Mouse (Mus musculus) midbrain, postnatal 0 days (tissue): Measurements from ENCODE around the gene Tff3. TPM values are rescaled to one million over a fixed set of nuclear protein-coding genes. Genes with fewer than 3 reads are reported as not detected.

Experiments
- ATAC-seq: fragments of 200-750 bp; cut with Nextera tagmentation; 2 replicates; pipeline ENCODE4 v1.8.0; 2017; ENCODE audit warnings: moderate number of reproducible peaks, mild to moderate bottlenecking, moderate TSS enrichment, moderate library complexity; ENCODE audit not compliant: low FRiP score
- DNase-seq: peaks from one replicate; pipeline ENCODE4 v3.0.0-alpha.2; 2015; ENCODE audit warnings: low spot score
- H3K27ac ChIP-seq: fragments of 300-500 bp; sonication (generic); 2 replicates; pipeline ENCODE4 v1.5.1; 2014; ENCODE audit warnings: low read depth, mild to moderate bottlenecking, low read length, mixed read lengths
- H3K27me3 ChIP-seq: fragments of 300-500 bp; sonication (generic); 2 replicates; pipeline ENCODE4 v1.6.1; 2014; ENCODE audit warnings: low read length, control low read depth, mixed read lengths; ENCODE audit not compliant: insufficient read depth
- H3K36me3 ChIP-seq: fragments of 300-500 bp; sonication (generic); 2 replicates; pipeline ENCODE4 v1.6.1; 2014; ENCODE audit warnings: low read length, control low read depth, mixed read lengths; ENCODE audit not compliant: insufficient read depth
- H3K4me1 ChIP-seq: fragments of 300-500 bp; sonication (generic); 2 replicates; pipeline ENCODE4 v1.6.1; 2014; ENCODE audit warnings: mild to moderate bottlenecking, control low read depth, antibody characterized with exemption, low read length, mixed read lengths; ENCODE audit not compliant: insufficient read depth
- H3K4me2 ChIP-seq: fragments of 300-500 bp; sonication (generic); 2 replicates; pipeline ENCODE4 v1.6.1; 2014; ENCODE audit warnings: low read depth, mild to moderate bottlenecking, low read length, mixed read lengths; ENCODE audit not compliant: poor library complexity, severe bottlenecking
- H3K4me3 ChIP-seq: fragments of 300-500 bp; sonication (generic); 2 replicates; pipeline ENCODE4 v1.5.1; 2014; ENCODE audit warnings: low read depth, mild to moderate bottlenecking, low read length, moderate library complexity
- H3K9ac ChIP-seq: fragments of 300-500 bp; sonication (generic); replicated peaks from 2 replicates; pipeline ENCODE4 v1.6.1; 2014; ENCODE audit warnings: mild to moderate bottlenecking, low read length, moderate library complexity, mixed read lengths; ENCODE audit not compliant: poor library complexity, severe bottlenecking
- H3K9me3 ChIP-seq: fragments of 300-500 bp; sonication (generic); 2 replicates; pipeline ENCODE4 v1.6.1; 2016; ENCODE audit warnings: low read length, control low read depth
- CTCF ChIP-seq: IDR thresholded peaks from 2 replicates; pipeline ENCODE4 v1.5.1; 2016; ENCODE audit warnings: antibody characterized with exemption, mild to moderate bottlenecking
- WGBS: fragments of 180-500 bp; shearing (Covaris S2); extraction: QIAGEN DNeasy Blood & Tissue Kit; methylation state at CpG from one replicate; pipeline ENCODE4 v1.1.7; 2014; 5-methylcytosine and 5-hydroxymethylcytosine counted together
- polyA plus RNA-seq: library from polyadenylated mRNA; unstranded; fragments of >200 nt; fragmentation: Nextera tagmentation; extraction: Ambion mirVana; gene quantifications from 2 replicates; pipeline ENCODE4 v1.2.1, GENCODE M21; 2015
- total RNA-seq: library from RNA; depleted of rRNA; stranded (reverse); fragments of >200 nt; gene quantifications from 2 replicates; pipeline ENCODE4 v1.2.3, GENCODE M21; 2014

Tff3 gene
- total and polyA plus RNA-seq, 2 experiments from 2014 or later = 0.83 TPM; not detected in 1

DNA sequence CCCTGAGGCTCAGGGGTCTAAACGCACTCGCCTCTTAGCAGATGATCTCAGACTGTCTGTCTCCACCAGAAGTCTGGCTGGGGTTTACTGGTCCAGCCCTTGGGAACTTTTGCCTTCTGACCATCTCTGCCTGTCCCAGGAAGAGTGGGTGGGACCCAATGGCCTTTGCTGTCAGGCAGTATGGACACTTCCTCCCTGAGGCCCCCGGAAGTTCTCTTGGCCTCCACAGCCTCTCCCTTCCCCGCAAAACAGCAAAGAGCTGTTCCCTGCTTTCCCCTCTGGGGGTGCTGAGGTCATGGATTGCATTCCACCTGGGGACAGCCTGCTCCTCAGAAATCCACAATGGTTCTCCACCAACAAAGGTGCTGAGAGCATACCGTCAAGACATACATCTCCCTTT lies 40.7 kb downstream of the Tff3 start:
- Histone ChIP-seq H3K27ac (no peak overlapping the region), H3K4me3 (no peak overlapping the region), H3K9me3 (no peaks in the 10 kb centered on the region), H3K27me3 (no peaks in the 10 kb centered on the region), H3K4me2 (no peak overlapping the region), H3K36me3 (no peaks in the 10 kb centered on the region; the same call in 1 of the 2 replicates), H3K9ac (no peak overlapping the region), H3K4me1 (peaks cover 21% of the 10 kb centered on the region; the same call in 1 of the 2 replicates)
- ATAC-seq (no peak), DNase-seq (no peak)
- 61% methylated on average over 5 of the region's 5 CpGs for WGBS
- no peak; the same call in 1 of the 2 replicates for TF ChIP-seq CTCF

GRCm38 (mm10) chr17:31086196-31086595 lies 43.2 kb downstream of the Tff3 start:
- Histone ChIP-seq H3K4me1 (peaks cover 20% of the 10 kb centered on the region; the same call in 1 of the 2 replicates), H3K4me3 (no peak overlapping the region), H3K36me3 (no peaks in the 10 kb centered on the region), H3K27ac (no peak overlapping the region), H3K27me3 (no peaks in the 10 kb centered on the region), H3K4me2 (no peak overlapping the region), H3K9me3 (no peaks in the 10 kb centered on the region), H3K9ac (no peak overlapping the region)
- 83% methylated on average over 7 of the region's 7 CpGs for WGBS
- ATAC-seq (no peak), DNase-seq (peak; percentile 65)
- TF ChIP-seq CTCF = no peak

GRCm38 (mm10) chr17:31085519-31085918 lies 43.9 kb downstream of the Tff3 start:
- no peak overlapping the region for H3K27ac ChIP-seq
- H3K9ac ChIP-seq = no peak overlapping the region
- no peaks in the 10 kb centered on the region for H3K27me3 ChIP-seq
- WGBS = 99% methylated on average over 3 of the region's 3 CpGs
- ATAC-seq (no peak), DNase-seq (no peak)
- no peaks in the 10 kb centered on the region for H3K36me3 ChIP-seq
- no peak for TF ChIP-seq CTCF
- H3K4me2 ChIP-seq = no peak overlapping the region
- H3K9me3 ChIP-seq = no peaks in the 10 kb centered on the region
- peaks cover 16% of the 10 kb centered on the region; the same call in 1 of the 2 replicates for H3K4me1 ChIP-seq
- H3K4me3 ChIP-seq = no peak overlapping the region

DNA sequence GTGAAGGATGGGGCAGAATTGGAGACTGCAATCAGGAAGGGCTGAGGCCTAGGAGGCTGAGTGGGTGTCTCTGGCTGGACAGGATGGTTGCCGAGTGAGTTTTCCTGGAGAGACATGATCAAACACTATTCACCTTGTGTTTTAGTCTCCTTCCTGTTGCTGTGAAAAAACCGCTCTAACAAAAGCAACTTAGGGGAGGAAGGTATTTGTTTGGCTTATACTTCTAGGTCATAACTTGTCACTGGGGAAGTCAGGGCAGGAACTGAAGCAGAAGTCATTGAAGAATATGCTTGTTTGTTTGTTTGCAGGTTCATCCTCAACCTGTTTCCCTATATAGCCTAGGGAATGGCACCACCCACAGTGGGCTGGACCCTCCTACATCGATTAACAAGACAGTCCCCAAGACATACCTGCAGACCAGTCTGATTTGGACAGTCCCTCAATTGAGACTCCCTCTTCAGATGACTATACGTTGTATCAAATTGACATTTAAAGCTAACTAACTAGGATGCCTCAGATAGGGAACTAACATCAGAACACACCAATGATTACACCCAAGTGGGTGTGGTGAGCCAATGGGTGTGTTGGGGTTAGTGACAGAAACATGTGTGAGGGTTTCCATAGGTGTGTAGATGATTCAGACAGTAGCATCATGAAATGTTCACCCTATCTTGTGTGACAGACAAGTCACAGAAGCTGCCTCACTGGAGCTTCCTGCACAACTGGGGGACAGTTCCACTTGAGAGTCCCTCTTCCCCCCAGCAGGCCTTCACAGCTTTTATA lies 47.0 kb downstream of the Tff3 start:
- Histone ChIP-seq H3K4me3 (no peak overlapping the region), H3K4me1 (peaks cover 13% of the 10 kb centered on the region), H3K9ac (no peak overlapping the region), H3K36me3 (no peaks in the 10 kb centered on the region), H3K4me2 (no peak overlapping the region), H3K9me3 (no peaks in the 10 kb centered on the region), H3K27ac (no peak overlapping the region), H3K27me3 (no peaks in the 10 kb centered on the region)
- no peak for TF ChIP-seq CTCF
- WGBS = 90% methylated on average over 4 of the region's 4 CpGs
- ATAC-seq (no peak), DNase-seq (no peak)

DNA sequence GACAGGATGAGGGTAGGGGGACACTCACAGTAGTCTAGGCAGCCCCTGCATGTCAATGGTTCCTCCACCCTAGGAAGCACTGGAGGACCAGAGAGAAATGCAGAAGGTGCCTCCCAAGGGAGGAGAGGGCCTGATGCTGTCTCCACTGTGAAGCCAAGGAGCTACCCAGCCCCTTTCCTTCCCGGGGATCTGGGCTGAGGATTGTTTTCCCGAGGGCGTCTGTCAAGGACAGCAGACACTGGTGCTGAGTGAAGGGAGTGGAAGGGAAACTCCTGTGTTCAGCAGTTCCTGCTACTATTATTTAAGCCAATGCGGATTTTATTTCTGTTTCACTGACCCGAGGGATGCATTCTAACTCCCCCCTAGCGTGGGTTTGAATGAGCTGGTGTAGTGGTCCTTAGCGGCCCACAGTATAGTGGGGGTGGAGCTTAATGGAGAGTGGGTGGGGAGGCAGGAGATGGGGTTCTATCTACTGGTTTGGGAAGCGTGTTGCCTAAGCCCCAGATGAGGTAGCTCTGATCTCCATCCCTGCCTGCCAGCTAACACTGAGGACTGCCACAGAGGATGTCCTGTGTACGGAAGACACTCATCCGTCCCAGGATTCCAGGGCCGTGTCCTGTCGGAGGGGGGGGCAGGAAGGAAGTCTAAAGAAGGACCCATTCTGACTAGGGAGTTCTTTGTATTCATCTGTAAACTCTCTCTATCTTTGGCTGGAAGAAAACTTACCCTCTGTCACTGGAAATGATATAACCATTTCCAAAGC lies 50.2 kb downstream of the Tff3 start:
- H3K9me3 ChIP-seq = no peaks in the 10 kb centered on the region
- 0 out of 2 replicates have a peak overlapping the region, but pooled peaks have one; percentile 12 for H3K27ac ChIP-seq
- H3K4me3 ChIP-seq = no peak overlapping the region
- no peak for TF ChIP-seq CTCF
- no peak for ATAC-seq
- no peaks in the 10 kb centered on the region for H3K27me3 ChIP-seq
- H3K9ac ChIP-seq = no peak overlapping the region
- no peak overlapping the region for H3K4me2 ChIP-seq
- H3K36me3 ChIP-seq = no peaks in the 10 kb centered on the region
- 50% methylated on average over 12 of the region's 12 CpGs for WGBS
- peaks cover 14% of the 10 kb centered on the region for H3K4me1 ChIP-seq
- DNase-seq = no peak

- H3K4me1 ChIP-seq = peaks cover 19% of the 10 kb centered on the region
- H3K36me3 ChIP-seq = no peaks in the 10 kb centered on the region
- no peak overlapping the region for H3K4me3 ChIP-seq
- no peak for TF ChIP-seq CTCF
- no peak overlapping the region for H3K4me2 ChIP-seq
- no peaks in the 10 kb centered on the region for H3K27me3 ChIP-seq
- WGBS = 87% methylated on average over 11 of the region's 11 CpGs
- H3K9me3 ChIP-seq = no peaks in the 10 kb centered on the region
- ATAC-seq = no peak
- 0 out of 2 replicates have a peak overlapping the region, but pooled peaks have one; percentile 12 for H3K27ac ChIP-seq
- H3K9ac ChIP-seq = no peak overlapping the region
- DNase-seq = no peak
Observed at GRCm38 (mm10) chr17:31078581-31078980, 50.9 kb downstream of the Tff3 start.
